Mouse (Mus musculus) liver, embryonic 14.5 days (tissue): ENCODE measurements at regions not wholly inside any gene's neighbourhood (a gene's known extent, or its start where the extent isn't known, plus 50 kb on each side); places are given as distances from the start of the nearest gene placed in this dataset.
"Not testable (repeated sequence)": the region's sequence is repeated elsewhere in the genome, so short reads cannot be mapped to it uniquely, and the experiment has no call there.

Experiments used
- ATAC-seq: fragments of 200-750 bp; cut with Nextera tagmentation; 2 replicates; pipeline ENCODE4 v1.8.0; 2017; ENCODE audit warnings: moderate number of reproducible peaks, mild to moderate bottlenecking, moderate library complexity; ENCODE audit not compliant: insufficient read depth
- DNase-seq, 3 experiments: peaks; one replicate each; pipeline ENCODE4 v3.0.0-alpha.2; 2012 to 2013; ENCODE audit warnings: low read depth in 3 of 3, low spot score in 3 of 3
- H3K27ac ChIP-seq: fragments of 300-500 bp; sonication (generic); 2 replicates; pipeline ENCODE4 v1.5.1; 2014; ENCODE audit warnings: moderate library complexity, mild to moderate bottlenecking, control low read depth, inconsistent platforms
- H3K27me3 ChIP-seq: fragments of 300-500 bp; sonication (generic); 2 replicates; pipeline ENCODE4 v1.6.1; 2014; ENCODE audit warnings: mild to moderate bottlenecking, low read length, moderate library complexity; ENCODE audit not compliant: control insufficient read depth, insufficient read depth
- H3K36me3 ChIP-seq: fragments of 300-500 bp; sonication (generic); replicated peaks from 2 replicates; pipeline ENCODE4 v1.6.1; 2014; ENCODE audit warnings: low read depth; ENCODE audit not compliant: control insufficient read depth, insufficient read depth
- H3K4me1 ChIP-seq, 2 experiments: fragments of 200-500 bp in 1 of 2; fragments of 300-500 bp in 1 of 2; sonication (generic) in 1 of 2; replicated peaks; 2 replicates each; pipeline ENCODE4 v1.6.1; 2012 to 2014; ENCODE audit warnings: antibody characterized with exemption in 1 of 2, inconsistent platforms in 1 of 2, low read length in 1 of 2; ENCODE audit not compliant: control insufficient read depth in 2 of 2, insufficient read depth in 2 of 2
- H3K4me2 ChIP-seq: fragments of 300-500 bp; sonication (generic); 2 replicates; pipeline ENCODE4 v1.6.1; 2014; ENCODE audit warnings: low read depth, mild to moderate bottlenecking, control low read depth, moderate library complexity
- H3K4me3 ChIP-seq, 2 experiments: fragments of 200-500 bp in 1 of 2; fragments of 300-500 bp in 1 of 2; sonication (generic) in 1 of 2; 2 replicates each; pipeline ENCODE4 v1.5.1; 2012 to 2014; ENCODE audit warnings: low read depth in 2 of 2, low read length in 2 of 2, mild to moderate bottlenecking in 2 of 2, control low read depth in 1 of 2, inconsistent platforms in 1 of 2, moderate library complexity in 1 of 2; ENCODE audit not compliant: insufficient read depth in 1 of 2
- H3K9ac ChIP-seq: fragments of 300-500 bp; sonication (generic); replicated peaks from 2 replicates; pipeline ENCODE4 v1.6.1; 2014; ENCODE audit warnings: mild to moderate bottlenecking, control low read depth, moderate library complexity
- H3K9me3 ChIP-seq: fragments of 300-500 bp; sonication (generic); 2 replicates; pipeline ENCODE4 v1.6.1; 2016; ENCODE audit warnings: low read length, mixed read lengths; ENCODE audit not compliant: control insufficient read depth
- CTCF ChIP-seq: IDR thresholded peaks from 2 replicates; pipeline ENCODE4 v1.5.1; 2016; ENCODE audit warnings: antibody characterized with exemption, low read depth, control low read depth
- EP300 ChIP-seq: IDR thresholded peaks from 2 replicates; pipeline ENCODE4 v1.6.1; 2016; ENCODE audit warnings: antibody characterized with exemption, low read depth
- WGBS: fragments of 180-500 bp; shearing (Covaris S2); extraction: QIAGEN DNeasy Blood & Tissue Kit; methylation state at CpG from one replicate; pipeline ENCODE4 v1.1.7; 2014; ENCODE audit not compliant: insufficient replicate concordance; 5-methylcytosine and 5-hydroxymethylcytosine counted together

GRCm38 (mm10) chr14:54002083-54002482 is 251.8 kb downstream of the Dad1 start:
- 68% methylated on average over 1 of the region's 1 CpGs for WGBS
- no peak for TF ChIP-seq EP300
- Histone ChIP-seq H3K27me3 (no peaks in the 10 kb centered on the region), H3K4me3 (no peak overlapping the region), H3K9me3 (no peaks in the 10 kb centered on the region), H3K36me3 (no peaks in the 10 kb centered on the region), H3K4me1 (no peaks in the 10 kb centered on the region), H3K27ac (no peak overlapping the region), H3K9ac (no peak overlapping the region), H3K4me2 (no peak overlapping the region)
- ATAC-seq (no peak), DNase-seq (no peak)

- Histone ChIP-seq H3K27ac (no peak overlapping the region), H3K9ac (no peak overlapping the region), H3K4me2 (no peak overlapping the region), H3K36me3 (no peaks in the 10 kb centered on the region), H3K9me3 (no peaks in the 10 kb centered on the region), H3K4me1 (no peaks in the 10 kb centered on the region), H3K27me3 (no peaks in the 10 kb centered on the region), H3K4me3 (no peak overlapping the region)
- no peak for ATAC-seq
- 52% methylated on average over 5 of the region's 5 CpGs for WGBS
- no peak for DNase-seq
- TF ChIP-seq CTCF (no peak), EP300 (no peak)
These were observed 253.4 kb downstream of the Dad1 start for GRCm38 (mm10) chr14:54000527-54000926.

- H3K27me3 ChIP-seq: no peaks in the 10 kb centered on the region
- no peak overlapping the region for H3K27ac ChIP-seq
- H3K9ac ChIP-seq: no peak overlapping the region
- no peak for ATAC-seq
- H3K4me3 ChIP-seq: no peak overlapping the region
- H3K36me3 ChIP-seq: no peaks in the 10 kb centered on the region
- TF ChIP-seq EP300: no peak
- H3K4me1 ChIP-seq: no peaks in the 10 kb centered on the region
- no peak for DNase-seq
- WGBS: 43% methylated on average over 2 of the region's 2 CpGs
- H3K4me2 ChIP-seq: no peak overlapping the region
- H3K9me3 ChIP-seq: no peaks in the 10 kb centered on the region
These were observed 260.5 kb downstream of the Dad1 start for GRCm38 (mm10) chr14:53993427-53993826.

- H3K4me3 ChIP-seq: no peak overlapping the region
- WGBS: 47% methylated on average over 11 of the region's 11 CpGs
- H3K9me3 ChIP-seq: no peaks in the 10 kb centered on the region
- no peak overlapping the region for H3K27ac ChIP-seq
- DNase-seq (no peak), ATAC-seq (no peak)
- H3K36me3 ChIP-seq: no peaks in the 10 kb centered on the region
- no peaks in the 10 kb centered on the region for H3K27me3 ChIP-seq
- TF ChIP-seq CTCF: no peak
- TF ChIP-seq EP300: no peak
- H3K9ac ChIP-seq: no peak overlapping the region
- no peak overlapping the region for H3K4me2 ChIP-seq
- H3K4me1 ChIP-seq: no peaks in the 10 kb centered on the region
These were observed 261.1 kb downstream of the Dad1 start for GRCm38 (mm10) chr14:53992712-53993286.

- Histone ChIP-seq H3K36me3 (no peaks in the 10 kb centered on the region), H3K27ac (no peak overlapping the region), H3K4me1 (no peaks in the 10 kb centered on the region), H3K9ac (no peak overlapping the region), H3K27me3 (no peaks in the 10 kb centered on the region), H3K4me3 (no peak overlapping the region), H3K4me2 (no peak overlapping the region), H3K9me3 (no peaks in the 10 kb centered on the region)
- TF ChIP-seq EP300 (no peak), CTCF (no peak)
- no peak for ATAC-seq
- DNase-seq: no peak
- 21% methylated on average over 4 of the region's 4 CpGs for WGBS
These were observed 262.5 kb downstream of the Dad1 start for GRCm38 (mm10) chr14:53991390-53991789.

- WGBS: 49% methylated on average over 5 of the region's 5 CpGs
- no peak overlapping the region for H3K4me2 ChIP-seq
- no peaks in the 10 kb centered on the region for H3K27me3 ChIP-seq
- DNase-seq (no peak), ATAC-seq (no peak)
- H3K36me3 ChIP-seq: no peaks in the 10 kb centered on the region
- TF ChIP-seq EP300 (no peak), CTCF (no peak)
- no peak overlapping the region for H3K27ac ChIP-seq
- no peaks in the 10 kb centered on the region for H3K4me1 ChIP-seq
- H3K9ac ChIP-seq: no peak overlapping the region
- H3K4me3 ChIP-seq: no peak overlapping the region
- no peaks in the 10 kb centered on the region for H3K9me3 ChIP-seq
These were observed 273.1 kb downstream of the Dad1 start for GRCm38 (mm10) chr14:53980771-53981170.

- H3K27ac ChIP-seq, H3K36me3 ChIP-seq, DNase-seq, H3K4me2 ChIP-seq, H3K9me3 ChIP-seq, H3K4me3 ChIP-seq, ATAC-seq, H3K4me1 ChIP-seq, H3K27me3 ChIP-seq, H3K9ac ChIP-seq: not testable (repeated sequence)
- WGBS: 40% methylated on average over 8 of the region's 11 CpGs
These were observed 292.5 kb downstream of the Dad1 start for GRCm38 (mm10) chr14:53961426-53961825.
